Mouse (Mus musculus) kidney, embryonic 16.5 days (tissue): ENCODE measurements around the gene Polr1b. TPM values are rescaled to one million over a fixed set of nuclear protein-coding genes. Genes with fewer than 3 reads are reported as not detected.

Experiments used
- ATAC-seq: fragments of 200-750 bp; cut with Nextera tagmentation; 2 replicates; pipeline ENCODE4 v1.8.0; 2017; ENCODE audit warnings: moderate TSS enrichment; ENCODE audit not compliant: low FRiP score, low TSS enrichment
- H3K27ac ChIP-seq: fragments of 300-500 bp; sonication (generic); 2 replicates; pipeline ENCODE4 v1.5.1; 2014; ENCODE audit warnings: low read length
- H3K27me3 ChIP-seq: fragments of 300-500 bp; sonication (generic); 2 replicates; pipeline ENCODE4 v1.6.1; 2014; ENCODE audit warnings: low read length, control low read depth, mixed read lengths; ENCODE audit not compliant: insufficient read depth
- H3K36me3 ChIP-seq: fragments of 300-500 bp; sonication (generic); 2 replicates; pipeline ENCODE4 v1.6.1; 2014; ENCODE audit warnings: low read length, control low read depth, mixed read lengths; ENCODE audit not compliant: insufficient read depth
- H3K4me1 ChIP-seq: fragments of 300-500 bp; sonication (generic); 2 replicates; pipeline ENCODE4 v1.6.1; 2014; ENCODE audit warnings: low read length, control low read depth, mixed read lengths; ENCODE audit not compliant: insufficient read depth
- H3K4me2 ChIP-seq: fragments of 300-500 bp; sonication (generic); replicated peaks from 2 replicates; pipeline ENCODE4 v1.6.1; 2014; ENCODE audit warnings: low read depth, low read length
- H3K4me3 ChIP-seq: fragments of 300-500 bp; sonication (generic); 2 replicates; pipeline ENCODE4 v1.5.1; 2014; ENCODE audit warnings: mild to moderate bottlenecking, low read length
- H3K9ac ChIP-seq: fragments of 300-500 bp; sonication (generic); replicated peaks from 2 replicates; pipeline ENCODE4 v1.6.1; 2014; ENCODE audit warnings: low read length
- H3K9me3 ChIP-seq: fragments of 300-500 bp; sonication (generic); 2 replicates; pipeline ENCODE4 v1.6.1; 2016; ENCODE audit warnings: low read length, control low read depth
- WGBS: fragments of 180-500 bp; shearing (Covaris S2); extraction: QIAGEN DNeasy Blood & Tissue Kit; methylation state at CpG from one replicate; pipeline ENCODE4 v1.1.7; 2014; 5-methylcytosine and 5-hydroxymethylcytosine counted together
- polyA plus RNA-seq: library from polyadenylated mRNA; unstranded; fragments of >200 nt; fragmentation: Nextera tagmentation; extraction: Ambion mirVana; gene quantifications from 2 replicates; pipeline ENCODE4 v1.2.1, GENCODE M21; 2015

Gene Polr1b
- 27.2 and 33.4 TPM in 2 replicates for polyA plus RNA-seq

- no peak within 1 kb of the TSS for H3K27ac ChIP-seq
- 0% methylated on average over 35 of the region's 35 CpGs for WGBS
- H3K36me3 ChIP-seq, result peaks cover 20% of the 10 kb centered on the region
- peak within 1 kb of the TSS; percentile 80 for H3K9ac ChIP-seq
- H3K4me2 ChIP-seq, result peak within 1 kb of the TSS; percentile 79
- H3K9me3 ChIP-seq, result no peaks in the 10 kb centered on the region
- ATAC-seq, result peak; percentile 99
- H3K4me1 ChIP-seq, result peaks cover 11% of the 10 kb centered on the region
- H3K4me3 ChIP-seq, result peak within 1 kb of the TSS; percentile 83
- H3K27me3 ChIP-seq, result no peaks in the 10 kb centered on the region
Observed at GRCm38 (mm10) chr2:129100784-129101310, at the start of gene Polr1b. Polr1b (plus strand) TSS chr2:129100995.

GRCm38 (mm10) chr2:129052451-129052983, 48.3 kb upstream of the Polr1b start:
- no peaks in the 10 kb centered on the region for H3K27me3 ChIP-seq
- peak; percentile 65; the same call in 1 of the 2 replicates for ATAC-seq
- no peaks in the 10 kb centered on the region for H3K36me3 ChIP-seq
- H3K9ac ChIP-seq, result no peak overlapping the region
- peaks cover 9% of the 10 kb centered on the region for H3K9me3 ChIP-seq
- WGBS, result 13% methylated on average over 4 of the region's 4 CpGs
- no peaks in the 10 kb centered on the region for H3K4me1 ChIP-seq
- H3K4me3 ChIP-seq, result no peak overlapping the region
- H3K4me2 ChIP-seq, result no peak overlapping the region
- no peak overlapping the region for H3K27ac ChIP-seq

- Histone ChIP-seq H3K4me1 (no peaks in the 10 kb centered on the region), H3K4me3 (no peak overlapping the region), H3K36me3 (no peaks in the 10 kb centered on the region), H3K27ac (no peak overlapping the region), H3K9ac (no peak overlapping the region), H3K4me2 (no peak overlapping the region), H3K27me3 (no peaks in the 10 kb centered on the region), H3K9me3 (peaks cover 17% of the 10 kb centered on the region)
- ATAC-seq, result no peak
- 77% methylated on average over 6 of the region's 6 CpGs for WGBS
Observed at GRCm38 (mm10) chr2:129055741-129056140, 45.1 kb upstream of the Polr1b start.

- Histone ChIP-seq H3K27me3 (no peaks in the 10 kb centered on the region), H3K4me1 (no peaks in the 10 kb centered on the region), H3K27ac (no peak overlapping the region), H3K9me3 (peaks cover 17% of the 10 kb centered on the region), H3K9ac (no peak overlapping the region), H3K36me3 (no peaks in the 10 kb centered on the region), H3K4me3 (no peak overlapping the region), H3K4me2 (no peak overlapping the region)
- 53% methylated on average over 9 of the region's 9 CpGs for WGBS
- no peak for ATAC-seq
Observed at GRCm38 (mm10) chr2:129056597-129056996, 44.2 kb upstream of the Polr1b start.

GRCm38 (mm10) chr2:129057256-129057655, 43.5 kb upstream of the Polr1b start:
- no peak overlapping the region for H3K4me3 ChIP-seq
- no peaks in the 10 kb centered on the region for H3K4me1 ChIP-seq
- H3K36me3 ChIP-seq, result no peaks in the 10 kb centered on the region
- no peak for ATAC-seq
- H3K4me2 ChIP-seq, result no peak overlapping the region
- peaks cover 17% of the 10 kb centered on the region for H3K9me3 ChIP-seq
- no peak overlapping the region for H3K9ac ChIP-seq
- no peak overlapping the region for H3K27ac ChIP-seq
- WGBS, result 95% methylated on average over 8 of the region's 8 CpGs
- no peaks in the 10 kb centered on the region for H3K27me3 ChIP-seq

- no peaks in the 10 kb centered on the region for H3K27me3 ChIP-seq
- no peak overlapping the region for H3K4me3 ChIP-seq
- WGBS, result 89% methylated on average over 6 of the region's 6 CpGs
- no peaks in the 10 kb centered on the region for H3K36me3 ChIP-seq
- H3K27ac ChIP-seq, result no peak overlapping the region
- no peak for ATAC-seq
- H3K9ac ChIP-seq, result no peak overlapping the region
- H3K9me3 ChIP-seq, result peaks cover 17% of the 10 kb centered on the region
- no peaks in the 10 kb centered on the region for H3K4me1 ChIP-seq
- H3K4me2 ChIP-seq, result no peak overlapping the region
Observed at GRCm38 (mm10) chr2:129057920-129058361, 42.9 kb upstream of the Polr1b start.

- Histone ChIP-seq H3K4me1 (no peaks in the 10 kb centered on the region; the same call in 1 of the 2 replicates), H3K27me3 (no peaks in the 10 kb centered on the region), H3K4me3 (no peak overlapping the region), H3K36me3 (no peaks in the 10 kb centered on the region), H3K27ac (no peak overlapping the region), H3K9me3 (peaks cover 13% of the 10 kb centered on the region), H3K9ac (no peak overlapping the region), H3K4me2 (no peak overlapping the region)
- no peak for ATAC-seq
- 81% methylated on average over 10 of the region's 10 CpGs for WGBS
Observed at GRCm38 (mm10) chr2:129061456-129062059, 39.2 kb upstream of the Polr1b start.

- Histone ChIP-seq H3K9ac (peak within 1 kb of the TSS; percentile 75), H3K9me3 (no peaks in the 10 kb centered on the region), H3K4me2 (peak within 1 kb of the TSS; percentile 75), H3K36me3 (peaks cover 13% of the 10 kb centered on the region; the same call in 1 of the 2 replicates), H3K27ac (peak within 1 kb of the TSS; percentile 45), H3K27me3 (no peaks in the 10 kb centered on the region), H3K4me1 (peaks cover 12% of the 10 kb centered on the region), H3K4me3 (peak within 1 kb of the TSS; percentile 66)
- ATAC-seq, result peak; percentile 93
- 1% methylated on average over 57 of the region's 62 CpGs for WGBS
Observed at GRCm38 (mm10) chr2:129065437-129066282, 35.1 kb upstream of the Polr1b start, which contains the start of gene Ttl. Ttl (plus strand) TSS chr2:129065942.

GRCm38 (mm10) chr2:129066326-129066725, 34.5 kb upstream of the Polr1b start:
- peak; percentile 85 for ATAC-seq
- peak overlapping the region; percentile 75 for H3K9ac ChIP-seq
- 0% methylated on average over 20 of the region's 20 CpGs for WGBS
- peaks cover 12% of the 10 kb centered on the region for H3K4me1 ChIP-seq
- H3K4me2 ChIP-seq, result peak overlapping the region; percentile 75
- H3K27ac ChIP-seq, result peak overlapping the region; percentile 45
- no peaks in the 10 kb centered on the region for H3K27me3 ChIP-seq
- peak overlapping the region; percentile 66 for H3K4me3 ChIP-seq
- H3K36me3 ChIP-seq, result peaks cover 13% of the 10 kb centered on the region; the same call in 1 of the 2 replicates
- no peaks in the 10 kb centered on the region for H3K9me3 ChIP-seq
